Mouse (Mus musculus) embryonic stem cell, embryonic (primary cell): ENCODE results near the gene Ugt1a10.
"Not testable (repeated sequence)": the region's sequence is repeated elsewhere in the genome, so short reads cannot be mapped to it uniquely, and the experiment has no call there.

Experiments used
- CTCF ChIA-PET, 4 experiments: fragments of 300-600 bp in 2 of 4; fragments of 350-600 bp in 2 of 4; sonication (Branson Sonifier 250); formaldehyde crosslinking; loops; one replicate each; lab custom pipeline; 2022; ENCODE audit warnings: inconsistent platforms in 2 of 4; lab: Charles Lee
- POLR2A ChIA-PET, 4 experiments: fragments of 300-600 bp in 2 of 4; fragments of 350-600 bp in 2 of 4; sonication (Branson Sonifier 250); formaldehyde crosslinking; loops; one replicate each; lab custom pipeline; 2022; ENCODE audit warnings: antibody characterized with exemption in 4 of 4, inconsistent platforms in 1 of 4; lab: Charles Lee

Gene Ugt1a10

DNA sequence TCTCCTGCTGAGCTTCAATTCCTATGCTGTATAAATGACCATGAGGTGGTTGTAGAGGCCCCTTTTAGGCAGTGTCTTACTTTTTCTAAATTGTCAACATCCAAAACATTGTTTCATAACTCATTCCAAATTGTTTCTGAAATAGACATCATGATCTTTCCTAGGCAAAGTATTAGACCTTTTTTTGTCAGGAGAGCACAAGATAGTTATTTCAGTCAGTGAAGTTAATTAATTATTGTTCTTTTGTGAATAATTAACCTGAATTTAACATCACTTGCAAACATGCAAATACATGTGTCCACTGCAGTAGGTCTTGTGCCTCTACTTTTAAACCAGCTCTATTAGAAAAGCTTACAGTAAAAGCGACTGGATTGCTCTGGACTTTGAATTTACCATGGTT lies at the start of gene Ugt1a10:
Gene Ugt1a10, plus strand, starts transcription at position 301 of the 400 bp plus-strand sequence.
- POLR2A ChIA-PET, result no interaction called here

GRCm38 (mm10) chr1:88007692-88008210 lies 47.4 kb upstream of the Ugt1a10 start:
- POLR2A ChIA-PET, result interaction anchor here in 3 of 4 experiments (0.6 to 1.7 kb wide), 10 partner anchors 10 to 1082 kb away, joined by 3 to 5 read pairs (median 4); no protein-coding TSS in a partner anchor
- CTCF ChIA-PET, result interaction anchor here in 2 of 4 experiments (0.5 to 1.3 kb wide), 3 partner anchors 9 to 280 kb away, joined by 3 read pairs; no protein-coding TSS in a partner anchor

More for the DNA sequence above, at the start of gene Ugt1a10:
- CTCF ChIA-PET, result no interaction called here

GRCm38 (mm10) chr1:88008211-88008697 lies 46.9 kb upstream of the Ugt1a10 start, which contains the start of gene Usp40:
TSS of gene Usp40 (minus strand) at chr1:88008551.
- ChIA-PET CTCF (interaction anchor here in 2 of 4 experiments (0.6 to 1.3 kb wide), 2 partner anchors 182 to 279 kb away, joined by 3 read pairs; no protein-coding TSS in a partner anchor), POLR2A (interaction anchor here (0.6 to 1.7 kb wide), 13 partner anchors 11 to 637 kb away, joined by 3 to 5 read pairs (median 3); no protein-coding TSS in a partner anchor)

DNA sequence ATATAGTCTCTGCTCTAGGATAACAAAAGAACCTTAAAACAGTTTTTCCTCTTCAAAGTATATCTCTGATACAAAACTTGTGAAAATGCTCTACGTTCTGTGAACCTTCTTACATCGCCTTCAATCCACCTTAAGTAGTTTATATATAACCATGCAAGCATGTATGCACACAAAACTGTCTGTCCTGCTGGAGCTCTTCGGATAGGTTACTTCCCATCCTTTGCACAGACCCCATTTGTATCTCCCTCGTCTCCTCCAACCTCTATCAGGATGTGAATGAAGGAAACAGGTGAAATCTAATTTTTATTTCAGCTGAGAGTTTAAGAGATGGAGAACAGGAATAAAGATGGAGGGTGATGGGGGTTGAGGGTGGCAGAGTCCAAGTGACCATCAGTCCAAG lies 46.5 kb upstream of the Ugt1a10 start:
- POLR2A ChIA-PET, result interaction anchor here (0.6 to 1.7 kb wide), 9 partner anchors 11 to 637 kb away, joined by 3 to 5 read pairs (median 3); no protein-coding TSS in a partner anchor

DNA sequence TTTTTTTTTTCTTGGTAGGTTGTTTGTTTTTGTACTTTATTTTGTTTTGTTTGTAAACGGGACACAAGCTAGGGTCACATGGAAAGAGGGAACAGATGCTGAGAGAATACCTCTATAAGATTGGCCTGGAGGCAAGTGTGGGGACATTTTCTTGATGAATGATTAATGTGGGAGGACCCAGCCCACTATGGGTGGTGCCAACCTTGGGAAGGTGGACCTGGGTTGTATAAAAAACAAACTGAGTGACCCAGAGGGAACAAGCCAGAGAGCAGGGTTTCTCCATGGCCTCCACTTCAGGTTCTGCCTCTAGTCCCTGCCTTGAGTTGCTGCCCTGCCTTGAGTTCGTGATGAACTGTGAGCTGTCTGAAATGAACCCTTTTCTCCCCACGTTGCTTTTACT lies 45.7 kb upstream of the Ugt1a10 start:
- POLR2A ChIA-PET, result no interaction called here
- CTCF ChIA-PET, result no interaction called here

More for the DNA sequence above, 46.5 kb upstream of the Ugt1a10 start:
- CTCF ChIA-PET, result no interaction called here

DNA sequence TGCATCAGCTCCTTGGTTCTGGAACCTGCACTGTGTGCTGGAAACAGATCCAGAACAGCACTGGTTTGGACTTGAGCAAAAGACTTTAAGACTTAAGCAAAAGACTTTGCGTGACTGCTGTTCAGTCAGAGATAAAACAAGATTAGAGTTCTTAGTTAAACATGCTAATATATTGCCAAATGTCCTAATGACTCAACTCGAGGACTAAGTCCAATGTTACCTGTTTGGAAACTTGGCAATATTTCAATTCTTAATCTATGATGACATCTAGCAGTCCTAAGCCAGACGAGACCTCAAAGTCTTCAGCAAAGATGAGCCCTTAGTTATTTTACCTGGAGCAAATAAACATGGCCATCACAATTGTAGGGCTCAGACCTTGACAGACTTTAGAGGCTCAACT lies 41.5 kb upstream of the Ugt1a10 start:
- POLR2A ChIA-PET, result no interaction called here
- CTCF ChIA-PET, result no interaction called here

DNA sequence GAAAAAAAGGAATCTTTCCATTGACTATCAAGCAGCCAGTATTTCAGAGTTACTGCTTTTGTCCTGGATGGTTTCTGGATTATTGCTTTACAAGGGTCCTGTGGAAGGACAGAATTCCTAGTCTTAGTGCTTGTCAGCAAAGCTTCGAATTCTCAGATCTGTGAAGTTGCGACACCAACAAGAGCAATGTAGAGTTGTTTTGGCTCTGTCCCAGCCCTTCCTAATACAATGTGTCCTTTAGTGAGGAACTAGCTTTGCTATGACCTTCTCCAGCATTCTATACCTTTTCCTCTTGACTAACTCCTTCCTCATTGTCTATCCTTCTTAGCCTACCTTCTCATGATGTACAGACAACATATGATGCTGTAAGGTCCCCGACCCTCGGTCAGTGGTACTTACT lies 41.0 kb upstream of the Ugt1a10 start:
- POLR2A ChIA-PET, result no interaction called here
- CTCF ChIA-PET, result no interaction called here

GRCm38 (mm10) chr1:88014671-88015070 lies 40.5 kb upstream of the Ugt1a10 start:
- ChIA-PET POLR2A (no interaction called here), CTCF (no interaction called here)

GRCm38 (mm10) chr1:88015371-88015770 lies 39.8 kb upstream of the Ugt1a10 start:
- ChIA-PET POLR2A (no interaction called here), CTCF (no interaction called here)

DNA sequence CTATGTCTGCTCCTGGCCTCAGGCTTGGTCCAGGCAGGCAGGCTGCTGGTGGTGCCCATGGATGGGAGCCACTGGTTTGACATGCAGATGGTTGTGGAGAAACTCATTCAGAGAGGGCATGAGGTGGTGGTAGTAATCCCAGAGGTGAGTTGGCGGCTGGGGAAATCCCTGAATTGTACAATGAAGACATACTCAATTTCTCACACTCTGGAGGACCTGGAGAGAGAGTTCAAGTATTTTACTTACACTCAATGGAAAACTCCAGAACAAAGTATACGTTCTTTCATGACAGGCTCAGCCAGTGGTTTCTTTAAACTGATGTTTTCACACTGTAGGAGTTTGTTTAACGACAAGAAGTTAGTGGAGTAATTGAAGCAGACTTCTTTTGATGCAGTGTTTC lies 29.9 kb upstream of the Ugt1a10 start:
- POLR2A ChIA-PET, CTCF ChIA-PET: not testable (repeated sequence)

DNA sequence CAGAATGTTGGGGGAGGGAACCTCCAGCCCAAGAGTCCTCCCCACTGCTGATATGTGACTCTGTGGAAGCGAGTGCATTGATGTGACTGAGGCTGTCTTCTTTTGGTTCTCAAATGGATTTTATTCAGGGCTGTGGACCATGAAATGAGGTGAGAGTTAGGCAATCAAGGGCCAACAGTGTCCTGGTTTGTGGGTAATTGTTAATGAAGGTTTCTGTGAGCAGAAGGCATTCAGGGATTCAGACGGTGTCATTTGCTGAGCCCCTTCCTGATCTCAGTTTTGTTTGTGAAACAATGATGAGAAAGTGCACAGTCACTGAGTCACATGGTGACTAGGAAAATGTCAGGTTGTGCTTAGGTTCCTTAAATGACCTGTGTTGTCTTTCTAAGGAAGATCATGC lies 12.1 kb upstream of the Ugt1a10 start:
- POLR2A ChIA-PET, CTCF ChIA-PET: not testable (repeated sequence)

DNA sequence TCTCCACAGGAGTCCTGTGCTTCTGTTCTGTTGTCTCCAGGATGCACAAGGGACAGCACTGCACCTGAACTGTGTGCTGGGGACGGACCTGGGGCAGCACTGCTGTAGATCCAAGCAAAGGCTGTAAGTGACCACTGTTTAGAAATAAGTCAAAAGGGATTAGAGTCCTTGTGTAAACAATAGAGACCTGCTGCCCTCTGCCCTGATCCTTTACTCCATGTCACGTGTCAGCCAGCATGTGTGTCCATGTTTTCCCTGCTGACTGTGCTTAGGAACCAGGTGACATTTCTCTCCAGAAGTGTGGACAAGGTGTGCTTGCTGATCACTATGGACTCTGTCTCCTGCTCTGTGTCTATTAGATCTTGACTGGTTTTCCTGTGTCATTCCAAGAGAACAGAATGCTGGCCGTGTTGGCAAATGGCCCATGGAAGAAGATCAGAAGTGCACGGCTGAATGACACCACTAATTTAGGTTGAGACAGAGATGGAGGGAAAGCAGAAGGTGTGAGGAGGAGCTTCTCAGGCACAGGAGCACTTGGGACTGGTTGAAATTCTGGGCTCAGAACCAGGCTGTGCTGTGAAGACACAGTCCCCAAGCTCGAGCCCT lies 10.3 kb upstream of the Ugt1a10 start:
- POLR2A ChIA-PET, result not testable (repeated sequence)

DNA sequence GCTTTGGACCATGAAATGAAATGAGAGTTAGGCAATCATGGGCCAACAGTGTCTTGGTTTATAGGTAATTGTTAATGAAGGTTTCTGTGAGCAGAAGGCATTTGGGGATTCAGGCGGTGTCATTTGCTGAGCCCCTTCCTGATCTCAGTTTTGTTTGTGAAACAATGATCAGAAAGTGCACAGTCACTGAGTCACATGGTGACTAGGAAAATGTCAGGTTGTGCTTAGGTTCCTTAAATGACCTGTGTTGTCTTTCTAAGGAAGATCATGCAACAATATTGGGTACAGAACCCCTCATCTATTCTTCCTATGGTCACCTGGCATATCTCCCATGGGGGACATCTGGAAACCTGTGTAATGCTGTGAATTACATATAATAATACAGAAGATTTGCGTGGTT lies 7.8 kb upstream of the Ugt1a10 start:
- CTCF ChIA-PET, POLR2A ChIA-PET: not testable (repeated sequence)

More for the DNA sequence above, 10.3 kb upstream of the Ugt1a10 start:
- CTCF ChIA-PET, result not testable (repeated sequence)

- POLR2A ChIA-PET, CTCF ChIA-PET: not testable (repeated sequence)
Measured at GRCm38 (mm10) chr1:88066472-88067102, 11.4 kb downstream of the Ugt1a10 start.

GRCm38 (mm10) chr1:88070495-88070894 lies 15.3 kb downstream of the Ugt1a10 start, which contains the start of gene Ugt1a9:
TSS of gene Ugt1a9 (plus strand) at chr1:88070800.
- POLR2A ChIA-PET, result interaction anchor here in 1 of 4 experiments (0.7 kb wide), 1 partner anchor 16 kb away, joined by 5 read pairs; no protein-coding TSS in a partner anchor
- CTCF ChIA-PET, result no interaction called here

GRCm38 (mm10) chr1:88070902-88071301 lies 15.7 kb downstream of the Ugt1a10 start:
- POLR2A ChIA-PET, result no interaction called here
- CTCF ChIA-PET, result no interaction called here

DNA sequence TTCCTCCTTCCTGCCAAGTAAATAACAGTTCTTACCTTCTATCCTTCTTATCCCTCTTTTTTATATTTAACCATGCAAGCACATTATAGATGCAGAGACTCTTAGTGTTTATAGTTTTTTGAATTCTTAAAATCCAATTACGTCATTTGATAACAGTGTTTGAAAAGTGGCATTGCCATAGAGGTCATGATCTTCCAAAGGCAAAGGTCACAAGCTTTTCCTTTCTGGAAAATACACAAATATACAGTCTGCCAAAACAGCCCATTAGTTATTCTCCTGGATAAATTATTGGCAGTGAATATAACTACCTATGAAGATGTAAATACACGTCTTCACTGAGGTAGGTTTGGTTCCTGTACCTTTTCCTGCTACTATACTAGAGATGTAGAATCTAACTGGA lies 19.3 kb downstream of the Ugt1a10 start:
- POLR2A ChIA-PET, result no interaction called here
- CTCF ChIA-PET, result no interaction called here

DNA sequence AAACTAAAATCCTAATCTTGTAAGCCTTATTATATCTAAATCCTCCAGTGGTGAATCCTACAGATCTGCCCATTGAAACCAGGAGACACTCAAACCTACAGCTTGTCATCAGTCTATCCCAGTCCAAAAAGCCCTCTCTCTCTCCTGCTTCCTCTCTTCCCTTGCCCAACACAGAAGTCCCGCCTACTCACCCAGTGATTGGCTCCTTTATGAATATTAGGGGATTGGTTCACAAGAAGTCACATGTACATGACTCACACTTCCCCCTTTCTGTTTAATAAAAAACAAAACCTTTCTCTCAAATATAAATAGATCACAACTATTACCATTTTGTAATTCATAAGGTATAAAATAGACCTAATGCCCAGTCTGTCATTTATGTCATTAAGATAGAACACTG lies 21.9 kb downstream of the Ugt1a10 start:
- POLR2A ChIA-PET, result no interaction called here
- CTCF ChIA-PET, result no interaction called here

- ChIA-PET CTCF (no interaction called here), POLR2A (no interaction called here)
Measured at GRCm38 (mm10) chr1:88081670-88082069, 26.5 kb downstream of the Ugt1a10 start.

- ChIA-PET CTCF (interaction anchor here in 2 of 4 experiments (0.6 to 1.2 kb wide), 8 partner anchors 9 to 216 kb away, joined by 3 to 4 read pairs (median 3); partner anchors contain the start of genes Hjurp (in 1 of the 2), Trpm8 (in 1 of the 2) and Ugt1a7c (in 1 of the 2)), POLR2A (interaction anchor here in 1 of 4 experiments (0.5 to 0.6 kb wide), 2 partner anchors 16 to 326 kb away, joined by 4 to 5 read pairs; partner anchors contain the start of gene Ugt1a9)
Measured at GRCm38 (mm10) chr1:88086125-88086524, 30.9 kb downstream of the Ugt1a10 start.
